Mouse (Mus musculus): ENCODE data around the gene Tor3a. TPM values are rescaled to one million over a fixed set of nuclear protein-coding genes. Genes with fewer than 3 reads are reported as not detected.

Tor3a gene
- 10.4 TPM for polyA plus RNA-seq (2014; fragmentation: Illumina TruSeq; extraction: RNeasy Lipid Tissue Mini Kit (QIAGEN cat#74804))

DNA sequence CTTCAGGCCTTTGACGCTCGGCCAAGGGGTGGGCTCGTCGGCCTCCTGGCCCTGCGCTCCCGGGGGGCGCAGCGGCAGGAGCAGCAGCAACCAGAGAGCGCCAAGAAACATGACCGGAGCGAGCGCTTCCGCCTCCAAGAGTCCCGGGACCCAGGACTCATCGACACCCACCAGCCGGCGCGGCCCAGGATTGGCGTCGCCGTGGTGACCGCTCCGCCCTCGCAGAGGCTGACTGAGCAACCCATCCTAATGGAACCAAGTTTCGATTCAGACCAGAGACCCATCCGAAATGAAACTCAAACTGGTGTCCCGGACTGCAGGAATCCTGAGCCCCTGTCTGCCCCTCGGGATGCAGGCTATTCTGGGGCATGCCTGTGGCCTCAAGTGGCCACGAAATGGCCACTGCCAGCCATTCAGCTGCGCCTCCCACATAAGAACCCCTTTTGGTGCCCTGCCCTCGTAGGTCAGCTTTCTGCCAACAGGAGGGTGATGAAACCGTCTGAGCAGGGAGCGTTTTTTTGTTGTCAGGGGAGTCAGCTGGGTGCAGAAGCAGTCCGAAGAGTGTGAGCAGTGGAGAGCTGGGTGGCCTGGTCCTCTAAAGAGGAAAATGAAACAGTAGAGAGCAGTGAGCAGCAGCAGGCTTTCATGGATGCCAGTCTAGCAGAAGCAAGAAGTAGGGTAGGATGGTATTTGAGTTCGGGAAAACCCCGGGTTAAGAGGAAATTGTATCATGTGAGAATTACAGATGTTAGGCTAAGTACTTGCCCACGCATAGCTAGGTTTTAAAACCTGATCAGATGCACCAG is at the start of gene Tor3a:
Tor3a (minus strand) TSS at position 162 of the 806 bp plus-strand sequence.

DNA sequence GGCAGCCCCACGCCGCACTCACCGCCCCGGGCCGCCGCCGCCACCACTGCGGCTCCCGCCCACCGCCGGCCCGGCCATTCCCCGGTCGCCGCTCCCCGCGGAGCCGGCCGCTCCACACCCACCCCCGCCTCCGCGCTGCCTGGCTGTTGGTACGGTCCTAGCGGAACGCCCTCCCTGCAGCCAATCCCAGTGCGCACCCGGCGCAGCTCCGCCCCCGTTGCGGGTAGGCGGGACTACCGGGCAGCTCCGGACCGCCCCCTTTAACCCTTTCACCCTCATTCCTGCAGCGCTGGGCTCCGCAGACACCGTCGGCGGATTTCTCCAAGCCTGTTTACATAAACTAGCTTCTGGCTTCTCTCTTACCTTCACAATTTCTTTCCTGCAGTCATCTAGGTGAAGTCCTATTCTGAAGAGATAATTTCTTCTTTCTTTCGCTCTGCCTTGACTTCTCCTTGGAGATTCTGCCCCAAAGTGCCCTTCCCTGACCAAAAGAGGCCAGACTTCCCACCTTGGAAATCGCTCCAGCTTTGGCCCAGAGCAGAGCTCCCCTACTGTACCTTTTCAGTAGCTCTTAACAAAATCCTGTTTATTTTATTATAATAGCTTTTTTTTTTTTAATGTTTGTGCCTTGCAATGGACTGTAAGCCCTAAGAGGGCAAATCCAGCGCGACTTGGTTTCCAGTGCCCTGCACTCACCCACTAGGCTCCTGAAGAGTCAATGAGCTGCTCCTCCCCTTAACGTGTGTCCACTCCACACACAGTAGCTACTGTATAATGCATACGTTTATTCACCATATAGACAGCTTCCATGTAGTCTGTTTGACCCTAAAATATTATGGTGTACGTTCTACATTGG is 45.0 kb upstream of the Tor3a start, which contains the start of gene Fam20b:
Fam20b (minus strand) TSS at position 137 of the 856 bp plus-strand sequence.

Other genes with a start within 250 kb of the Tor3a start
- gene Soat1, start 200.0 kb downstream of the Tor3a start, polyA plus RNA-seq (2014; fragmentation: Illumina TruSeq; extraction: RNeasy Lipid Tissue Mini Kit (QIAGEN cat#74804)) = 616 TPM
- 7.5 TPM for gene Gm10031, start 150.3 kb downstream of the Tor3a start, polyA plus RNA-seq (2014; fragmentation: Illumina TruSeq; extraction: RNeasy Lipid Tissue Mini Kit (QIAGEN cat#74804))
- 16.1 TPM for gene Abl2, start 115.6 kb downstream of the Tor3a start, polyA plus RNA-seq (2014; fragmentation: Illumina TruSeq; extraction: RNeasy Lipid Tissue Mini Kit (QIAGEN cat#74804))
- gene Fam20b, start 44.7 kb upstream of the Tor3a start, polyA plus RNA-seq (2014; fragmentation: Illumina TruSeq; extraction: RNeasy Lipid Tissue Mini Kit (QIAGEN cat#74804)) = 107 TPM
- 24.1 TPM for gene Angptl1, start 164.2 kb upstream of the Tor3a start, polyA plus RNA-seq (2014; fragmentation: Illumina TruSeq; extraction: RNeasy Lipid Tissue Mini Kit (QIAGEN cat#74804))